Mouse (Mus musculus): Measurements from ENCODE around the gene Uba3. TPM values are rescaled to one million over a fixed set of nuclear protein-coding genes. Genes with fewer than 3 reads are reported as not detected.

Gene Uba3
- polyA plus RNA-seq, 1 experiment from 2014 or later: 53.1 TPM

DNA sequence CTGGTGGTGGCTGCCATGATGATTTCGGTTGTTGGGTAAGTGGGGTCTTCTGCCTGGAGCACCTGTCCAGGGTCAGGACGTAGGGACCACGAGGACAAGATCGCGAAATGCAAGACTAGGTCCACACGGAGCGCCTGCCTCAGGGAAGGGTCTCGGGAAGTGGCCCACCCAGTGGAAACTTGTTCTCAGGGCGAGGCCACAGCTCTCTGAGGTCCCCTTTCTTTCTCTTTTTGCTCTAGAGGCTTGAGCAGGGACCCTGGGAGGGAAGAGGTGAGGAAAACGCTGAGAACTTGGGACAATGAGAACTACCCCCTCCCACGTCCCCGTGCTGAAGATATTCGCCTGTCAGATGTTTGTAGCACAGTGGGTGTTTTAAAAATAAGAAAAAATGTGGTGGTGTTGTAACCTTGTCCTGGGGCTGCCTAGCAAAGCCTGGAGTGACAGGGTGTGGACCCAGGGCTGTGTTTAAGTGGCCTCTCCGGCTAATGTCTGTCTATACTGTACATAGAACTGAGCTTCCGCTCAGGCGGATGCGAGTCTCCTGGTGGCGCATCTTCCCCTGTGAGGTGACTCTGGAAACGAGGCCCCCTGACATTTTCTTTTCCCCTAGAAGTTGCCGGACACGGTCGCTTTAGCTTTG is 5.6 kb upstream of the Uba3 start:
- DNase-seq (ENCODE audit: low spot score): peak; percentile 66

DNA sequence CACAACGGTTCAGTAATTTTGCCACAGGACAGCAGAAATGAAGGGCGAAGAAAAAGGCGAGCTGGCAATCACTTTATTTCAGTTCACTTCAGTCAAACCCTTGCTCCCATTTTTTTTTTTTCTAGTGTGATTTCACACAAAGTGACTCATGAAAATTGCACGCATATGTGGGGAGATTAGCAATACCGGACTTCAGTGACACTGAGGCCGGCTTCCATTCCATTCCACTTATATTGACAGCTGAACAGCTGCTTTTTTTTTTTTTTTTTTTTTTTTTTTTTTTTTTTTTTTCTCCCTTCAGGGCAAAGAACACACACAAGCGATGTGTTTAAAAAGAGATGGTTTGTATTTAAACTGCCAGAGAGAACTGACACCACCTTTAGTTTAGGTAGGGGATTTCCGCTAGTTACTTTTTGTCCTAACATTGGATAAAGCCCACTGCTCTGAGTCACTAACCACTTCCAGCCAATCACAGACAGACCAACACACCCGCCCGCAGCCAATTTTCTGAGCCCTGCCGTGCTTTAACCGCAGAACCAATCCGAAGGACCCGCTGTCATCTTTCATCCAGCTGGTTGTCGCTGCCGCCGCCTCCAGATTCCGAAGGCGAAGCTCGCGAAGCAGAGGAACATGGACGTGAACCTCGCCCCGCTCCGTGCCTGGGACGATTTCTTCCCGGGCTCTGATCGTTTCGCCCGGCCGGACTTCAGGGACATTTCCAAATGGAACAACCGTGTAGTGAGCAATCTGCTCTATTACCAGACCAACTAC is 4.9 kb upstream of the Uba3 start, which contains the start of gene Arl6ip5:
Gene Arl6ip5, plus strand, starts transcription at position 499 of the 771 bp plus-strand sequence.
- DNase-seq (ENCODE audit: low spot score): peak; percentile 94

DNA sequence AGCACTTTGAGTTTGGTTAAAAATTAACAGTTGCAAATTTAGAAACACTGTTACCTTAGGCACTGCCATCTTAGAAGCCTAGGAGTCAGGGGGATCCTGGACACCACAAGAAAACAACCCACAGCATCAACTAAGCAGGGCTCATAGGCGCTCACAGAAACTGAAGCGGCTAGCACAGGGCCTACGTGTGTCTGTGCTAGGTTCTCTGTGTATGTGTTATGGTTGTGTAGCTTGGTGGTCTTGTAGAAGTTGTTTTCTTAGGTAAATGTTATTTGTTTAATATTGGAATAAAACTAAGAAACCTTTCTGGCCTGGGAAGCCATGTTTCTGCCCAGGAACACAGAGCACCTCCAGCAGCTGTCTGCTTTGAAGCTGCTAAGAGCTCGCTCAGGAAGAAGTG is 4.3 kb upstream of the Uba3 start:
- DNase-seq (ENCODE audit: low spot score): peak; percentile 18

DNA sequence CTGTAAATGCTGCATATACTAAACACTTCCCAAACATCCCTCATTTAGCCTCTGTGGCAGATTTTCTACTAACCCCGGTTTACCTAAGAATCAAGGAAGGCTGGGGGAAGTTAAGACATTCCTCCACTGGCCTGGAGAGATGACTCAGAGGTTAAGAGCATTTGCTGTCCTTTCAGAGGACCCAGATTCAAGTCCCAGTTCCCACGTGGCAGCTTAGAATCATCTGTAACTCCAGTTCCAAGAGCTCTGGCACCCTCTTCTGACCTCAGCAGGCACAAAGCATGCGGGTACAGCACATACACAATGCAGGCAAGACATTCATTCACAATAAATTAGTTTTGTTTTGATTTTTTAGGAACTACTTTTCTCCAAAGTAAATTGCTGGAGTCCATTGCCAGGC is 3.8 kb upstream of the Uba3 start:
- no peak for DNase-seq (ENCODE audit: low spot score)

DNA sequence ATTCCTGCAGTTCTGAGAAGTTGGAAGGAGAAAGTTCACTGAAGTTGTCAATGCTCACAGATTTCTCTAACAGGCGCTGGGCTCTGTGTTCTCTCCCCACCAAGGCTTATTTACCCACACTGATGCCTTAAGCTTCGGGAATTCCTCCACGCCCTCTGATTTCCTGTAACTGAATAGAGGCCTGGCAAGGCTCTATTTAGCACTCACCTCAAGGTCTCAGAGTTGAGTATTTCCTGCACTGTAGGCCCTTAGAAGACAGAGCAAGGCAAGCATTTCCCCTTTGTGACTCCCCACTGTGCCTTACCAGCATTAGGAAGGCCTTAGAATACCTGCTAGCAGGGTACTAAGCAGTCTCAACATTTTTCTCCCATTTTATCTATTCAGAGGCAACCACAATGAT is 3.0 kb upstream of the Uba3 start:
- DNase-seq (ENCODE audit: low spot score): peak; percentile 17

DNA sequence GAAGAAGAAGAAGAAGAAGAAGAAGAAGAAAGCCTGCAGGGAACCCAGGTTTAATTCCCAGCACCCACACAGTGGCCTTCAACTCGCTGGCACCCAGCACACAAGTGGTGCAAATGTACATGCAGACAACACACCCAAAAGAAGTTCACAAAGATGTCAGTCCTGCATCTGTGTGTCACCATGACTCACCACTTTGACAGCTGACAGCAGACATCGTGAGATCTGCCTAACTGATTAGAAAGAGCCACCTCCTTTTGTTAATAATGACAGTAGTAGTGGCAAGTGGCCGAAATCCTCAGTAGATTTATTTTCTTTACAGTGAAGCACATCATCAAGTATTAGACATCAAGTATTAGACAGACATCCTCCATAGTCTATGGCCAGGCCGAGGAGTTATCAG is 1.6 kb upstream of the Uba3 start:
- no peak for DNase-seq (ENCODE audit: low spot score)

DNA sequence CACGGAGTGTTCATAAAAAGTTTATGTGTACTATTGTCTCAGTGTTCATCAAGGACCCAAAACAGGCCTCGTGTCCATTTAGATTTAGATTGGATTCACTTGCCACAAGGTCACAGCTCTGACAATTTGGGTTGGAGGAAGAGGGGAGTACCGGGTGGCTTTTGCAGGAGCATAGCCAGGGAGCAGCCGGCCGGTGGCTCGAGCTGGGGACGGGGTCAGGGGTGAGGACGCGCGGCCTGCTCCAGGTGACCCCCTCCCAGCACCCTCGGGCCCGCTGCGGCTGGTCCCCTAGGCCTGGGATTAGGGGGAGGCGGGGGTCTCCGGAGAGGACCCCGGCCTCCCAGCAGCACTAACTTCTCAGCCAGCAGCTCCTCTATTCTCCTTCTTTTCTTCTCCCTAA is 495 bp downstream of the Uba3 start:
- DNase-seq (ENCODE audit: low spot score): no peak

DNA sequence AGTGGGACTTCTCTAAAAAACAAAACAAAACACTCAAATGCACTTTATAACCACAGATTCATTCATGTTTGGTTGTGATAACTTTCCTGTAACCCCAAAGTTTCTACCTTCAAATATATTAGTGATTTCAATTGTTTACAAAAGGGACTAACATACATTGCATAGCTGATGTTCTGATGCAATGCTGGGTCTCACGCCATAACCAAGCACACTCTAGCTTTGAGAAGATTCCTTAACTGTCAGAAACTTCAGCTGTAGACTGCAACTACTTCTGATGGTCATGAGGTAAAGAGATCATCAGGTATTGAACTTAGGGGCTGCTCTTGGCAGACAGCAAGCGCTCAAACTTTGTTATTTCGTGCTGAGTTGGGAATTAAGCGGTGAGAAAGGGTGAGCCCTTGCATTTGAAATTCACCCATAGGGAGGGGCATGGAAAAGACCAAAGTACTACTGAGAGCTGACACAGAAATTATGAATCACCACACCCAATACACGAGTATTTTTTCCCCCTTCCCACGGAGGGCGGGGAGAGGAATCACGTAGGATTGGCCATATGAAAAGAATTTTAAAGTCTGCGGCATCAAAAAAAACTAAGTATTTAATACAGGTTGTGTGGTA is 1.1 kb downstream of the Uba3 start:
- DNase-seq (ENCODE audit: low spot score): no peak

DNA sequence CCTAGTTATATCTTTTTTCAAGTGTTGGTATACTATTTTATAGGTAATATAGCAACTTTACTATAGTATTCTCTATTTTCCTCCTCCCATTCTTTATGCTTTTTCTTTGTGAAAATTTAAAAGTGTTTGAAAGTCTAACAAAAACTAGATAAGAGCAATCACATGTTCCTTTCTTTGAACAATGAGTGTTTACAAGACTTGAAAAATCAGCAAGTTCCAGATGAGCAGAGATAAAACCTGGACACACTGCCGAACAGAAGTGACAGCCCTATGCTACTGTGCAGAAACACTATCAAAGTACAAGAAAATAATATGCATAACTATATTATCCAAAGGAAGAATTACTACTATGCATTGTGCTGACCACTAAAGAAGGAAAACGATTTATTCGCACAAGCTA is 3.0 kb downstream of the Uba3 start:
- no peak for DNase-seq (ENCODE audit: low spot score)

DNA sequence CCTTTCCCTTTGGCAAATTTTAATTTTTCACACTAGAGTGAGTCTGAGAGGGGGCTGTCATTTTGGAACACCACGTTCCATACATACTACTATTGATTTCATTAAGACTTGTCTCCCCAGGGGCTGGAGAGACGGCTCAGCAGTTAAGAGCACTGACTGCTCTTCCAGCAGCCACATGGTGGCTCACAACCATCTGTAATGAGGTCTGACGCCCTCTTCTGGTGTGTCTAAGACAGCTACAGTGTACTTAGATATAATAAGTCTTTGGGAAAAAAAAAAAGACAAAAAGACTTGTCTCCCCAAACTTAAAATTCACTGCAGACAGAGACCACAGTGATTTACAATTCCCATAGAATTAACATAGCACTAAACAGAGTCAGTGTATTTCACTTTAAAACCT is 5.0 kb downstream of the Uba3 start:
- no peak for DNase-seq (ENCODE audit: low spot score)

DNA sequence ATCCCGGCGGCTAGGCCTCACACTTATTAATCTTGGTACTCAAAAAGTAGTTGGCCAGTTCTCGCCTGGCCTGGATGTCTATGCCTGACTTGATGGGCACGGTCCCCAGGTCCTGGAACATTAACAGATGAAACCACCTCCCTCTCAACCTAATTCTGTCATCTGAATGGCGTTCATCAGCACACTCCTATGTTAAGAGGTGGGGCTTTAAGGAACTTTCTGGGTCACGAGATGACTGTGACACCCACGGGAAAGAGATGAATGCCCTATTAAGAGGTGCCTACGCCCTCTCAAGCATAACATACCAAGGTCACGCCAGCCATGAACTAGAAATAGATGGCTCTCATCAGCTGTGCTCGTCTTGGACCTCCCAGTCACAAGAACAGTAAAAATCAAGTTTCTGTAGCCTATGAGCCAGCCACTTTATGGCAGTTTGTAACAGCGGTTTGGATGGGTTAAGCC is 26.0 kb downstream of the Uba3 start:
- no peak for DNase-seq (ENCODE audit: low spot score)

DNA sequence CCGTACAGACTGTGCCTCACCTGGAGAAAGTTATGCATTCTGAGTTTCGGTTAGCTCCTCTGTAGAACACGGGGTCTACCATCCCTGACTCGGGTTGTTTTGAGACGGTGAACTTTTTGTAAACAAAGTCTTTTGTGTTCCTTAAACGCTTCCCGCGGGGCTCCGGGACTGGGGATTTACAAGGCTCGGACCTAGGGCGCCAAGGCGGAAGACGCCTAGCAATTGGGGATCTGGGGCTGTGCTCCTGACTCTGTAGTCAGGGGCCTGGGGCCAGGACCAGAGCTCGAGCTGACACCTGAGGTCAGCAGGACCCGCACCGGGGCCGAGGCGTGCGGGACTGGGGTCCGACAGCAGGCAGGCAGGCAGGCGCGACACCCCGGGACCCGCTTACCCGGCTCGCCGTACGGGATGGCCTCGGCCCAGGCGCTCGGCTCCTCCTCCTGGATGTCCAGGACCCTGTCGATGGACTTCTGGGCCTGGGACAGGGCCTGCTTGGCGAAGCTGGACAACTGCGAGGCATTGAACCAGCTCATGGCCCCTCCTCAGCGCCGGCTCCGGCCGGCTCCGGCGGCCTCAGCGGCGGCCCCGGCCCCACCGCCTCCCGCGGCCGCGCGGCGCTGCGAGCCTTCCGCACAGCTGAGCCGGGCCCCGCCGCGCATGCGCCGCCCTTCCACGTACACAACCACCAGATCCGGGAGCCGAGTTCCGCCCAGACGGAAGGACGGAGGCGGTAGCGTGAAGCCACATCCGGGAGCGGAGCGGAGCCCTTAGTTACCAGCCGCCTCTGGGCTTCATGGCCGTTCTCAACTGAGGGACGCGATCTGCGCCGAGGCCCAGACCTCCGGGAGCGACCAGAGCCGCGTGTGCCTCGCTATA is 26.7 kb downstream of the Uba3 start, which contains the start of gene Tmf1:
Gene Tmf1, minus strand, starts transcription at position 632 of the 876 bp plus-strand sequence.
- peak; percentile 96 for DNase-seq (ENCODE audit: low spot score)

DNA sequence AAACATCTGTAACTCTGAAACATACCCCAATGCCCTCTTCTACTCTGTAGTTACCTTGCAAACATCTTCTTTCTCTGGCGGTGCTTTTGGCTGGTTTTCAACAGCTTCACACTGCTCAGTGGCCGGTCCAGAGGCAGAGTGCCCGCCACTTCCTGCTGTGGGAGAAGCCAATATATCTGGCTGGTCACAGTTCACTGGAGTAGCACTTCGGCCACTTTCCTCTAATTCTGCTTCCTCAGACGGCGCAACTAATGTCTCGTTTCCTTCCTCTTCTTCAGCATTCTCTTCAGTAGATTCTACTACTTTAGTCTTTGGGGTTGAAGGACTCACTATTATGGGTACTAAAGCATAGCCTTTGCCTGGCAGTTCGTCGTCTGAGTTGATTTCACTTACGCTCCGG is 29.7 kb downstream of the Uba3 start:
- no peak for DNase-seq (ENCODE audit: low spot score)

DNA sequence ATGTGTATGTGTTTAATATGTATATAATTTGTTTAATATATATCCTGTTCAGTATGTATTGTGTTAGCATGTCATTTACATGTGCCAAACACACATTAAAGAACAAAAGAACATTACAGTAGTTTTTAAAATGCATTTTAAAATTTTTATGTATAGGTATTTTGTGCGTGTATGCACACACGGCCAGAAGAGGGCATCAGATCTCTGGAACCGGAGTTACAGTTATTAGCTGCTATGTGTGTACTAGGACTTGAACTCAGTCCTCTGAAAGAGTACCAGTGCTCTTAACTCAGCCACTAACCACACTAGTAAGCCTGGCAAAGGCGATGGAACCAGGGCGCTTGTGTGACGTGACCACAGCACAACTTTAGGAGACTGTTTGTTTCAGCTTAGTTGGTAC is 55.3 kb downstream of the Uba3 start:
- DNase-seq (ENCODE audit: low spot score): peak; percentile 11

DNA sequence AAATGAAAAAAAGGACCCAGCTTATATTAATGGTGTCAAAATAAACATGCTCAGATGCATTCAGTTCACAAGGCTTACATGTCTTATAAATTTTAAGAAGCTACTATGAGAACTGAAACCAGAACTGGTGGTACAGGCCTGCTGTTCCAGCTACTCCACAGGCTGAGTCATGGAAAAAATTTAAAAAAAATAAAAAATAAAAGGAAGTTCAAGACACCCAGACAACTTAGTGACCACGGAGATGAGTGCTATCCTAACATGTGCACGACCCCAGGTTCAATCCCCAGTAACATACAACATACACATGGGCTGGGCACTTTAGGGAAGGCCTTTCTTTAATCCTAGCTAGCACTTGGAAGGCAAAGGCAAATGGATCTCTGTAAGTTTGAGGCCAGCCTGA is 55.7 kb downstream of the Uba3 start:
- DNase-seq (ENCODE audit: low spot score): no peak

DNA sequence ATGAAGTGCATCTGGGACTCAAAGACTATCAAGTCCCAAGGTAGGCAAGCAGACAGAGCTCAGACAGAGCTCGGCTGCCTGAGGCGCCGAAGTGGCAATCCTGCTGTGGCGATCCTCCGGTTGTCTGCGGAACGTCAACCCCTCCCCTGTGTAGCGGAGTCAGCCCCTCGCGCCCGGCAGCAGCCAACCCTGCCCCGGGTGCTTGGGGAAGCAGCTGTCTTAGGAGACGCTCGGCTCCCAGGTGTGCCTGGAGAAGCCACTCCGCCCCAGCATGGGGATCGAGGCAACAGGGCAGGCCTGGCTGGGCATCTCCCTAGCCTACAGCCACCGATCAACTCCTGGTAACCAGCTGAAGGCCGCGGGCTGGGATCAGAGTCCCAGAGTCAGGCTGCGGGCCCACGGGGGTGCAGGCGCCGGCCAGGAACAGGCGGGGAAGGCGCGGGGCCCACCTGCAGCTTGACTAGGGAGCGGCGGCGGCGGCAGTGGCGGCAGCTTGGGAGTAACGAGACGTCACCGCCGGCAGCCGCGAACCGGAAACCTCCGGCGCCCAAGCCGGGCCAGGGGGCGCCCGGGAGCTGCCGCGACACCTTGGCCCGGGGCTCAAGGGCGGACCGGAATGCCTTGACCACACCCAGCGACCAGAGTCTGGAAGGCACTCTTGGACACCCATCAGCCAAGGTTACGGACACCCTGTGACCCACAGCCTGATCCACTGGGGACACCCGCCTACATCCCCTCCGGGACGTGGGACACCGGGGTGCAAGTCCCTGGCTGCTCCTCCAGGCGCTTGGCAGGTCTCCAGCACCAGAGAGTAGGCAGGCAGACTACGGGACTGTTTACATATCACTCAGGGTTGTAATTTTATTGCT is 56.8 kb downstream of the Uba3 start, which contains the start of gene Eogt:
Gene Eogt, minus strand, starts transcription at position 800 of the 869 bp plus-strand sequence.
- DNase-seq (ENCODE audit: low spot score): peak; percentile 80

DNA sequence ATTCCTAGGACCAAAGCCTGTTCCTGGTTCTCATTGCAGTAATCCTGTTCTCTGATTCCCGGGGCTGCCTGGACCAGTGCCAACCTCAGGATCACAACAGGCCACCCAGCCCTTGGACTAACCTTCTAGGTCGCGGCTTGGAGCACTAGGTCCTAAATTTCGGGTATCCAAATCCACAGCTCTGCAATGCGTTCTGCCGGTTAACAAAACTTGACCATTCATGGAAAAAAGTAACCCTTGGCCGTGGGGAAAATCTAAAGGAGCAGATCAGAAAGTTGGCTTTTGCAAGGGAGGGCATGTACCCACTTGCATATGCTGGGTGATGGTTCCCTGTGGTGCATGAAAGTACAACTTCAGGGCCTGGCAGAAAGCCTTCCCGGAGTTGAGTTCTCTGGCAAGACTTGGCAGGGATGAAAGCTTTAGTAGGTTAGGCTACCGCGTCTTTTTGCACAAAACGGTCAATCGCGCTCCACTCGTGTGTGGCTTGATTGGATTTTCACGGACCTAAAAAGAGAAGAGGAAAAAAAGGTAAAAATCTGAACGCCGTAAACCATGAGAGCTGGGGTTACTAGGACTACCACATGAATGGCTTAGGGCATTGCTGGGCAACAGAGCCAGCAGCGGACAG is 57.6 kb downstream of the Uba3 start:
- peak; percentile 2 for DNase-seq (ENCODE audit: low spot score)

DNA sequence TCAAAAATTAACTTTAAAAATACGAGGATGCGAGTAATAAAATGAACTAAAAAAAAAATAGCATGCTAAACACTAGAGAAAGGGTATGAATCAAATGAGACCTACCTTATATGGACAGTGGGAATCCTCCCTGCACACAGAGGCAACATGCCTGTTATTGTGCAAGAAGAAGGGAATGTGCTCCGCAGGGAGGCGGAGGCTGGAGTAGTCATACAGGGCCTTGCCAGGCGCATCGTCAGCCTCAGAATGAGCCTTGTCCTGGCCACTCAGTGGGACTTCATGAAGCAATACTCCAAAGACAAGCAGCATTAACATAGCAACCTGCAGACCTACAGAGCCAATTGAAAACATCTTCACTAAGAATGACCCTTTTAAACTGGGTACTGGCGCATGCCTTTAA is 60.3 kb downstream of the Uba3 start:
- no peak for DNase-seq (ENCODE audit: low spot score)

DNA sequence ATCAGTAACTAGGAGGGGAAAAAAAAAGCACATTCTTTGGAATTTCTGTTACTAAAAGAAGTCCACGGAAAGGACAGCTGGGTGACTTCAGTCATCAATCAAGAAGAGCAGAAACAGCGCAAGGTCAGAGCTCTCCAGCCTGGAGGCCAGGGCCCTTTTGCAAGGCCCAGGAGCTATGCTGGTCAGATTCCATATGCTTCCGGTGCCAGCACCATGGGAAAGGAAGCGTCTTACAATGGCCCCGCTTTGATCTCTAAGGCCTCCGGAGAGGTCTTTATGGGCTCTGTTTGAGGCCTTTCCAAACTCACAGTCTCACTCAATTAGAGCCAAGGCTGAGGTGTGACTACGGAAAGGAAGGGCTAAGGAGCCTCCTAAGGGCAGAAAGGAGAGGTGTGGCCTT is 61.1 kb downstream of the Uba3 start:
- no peak for DNase-seq (ENCODE audit: low spot score)

DNA sequence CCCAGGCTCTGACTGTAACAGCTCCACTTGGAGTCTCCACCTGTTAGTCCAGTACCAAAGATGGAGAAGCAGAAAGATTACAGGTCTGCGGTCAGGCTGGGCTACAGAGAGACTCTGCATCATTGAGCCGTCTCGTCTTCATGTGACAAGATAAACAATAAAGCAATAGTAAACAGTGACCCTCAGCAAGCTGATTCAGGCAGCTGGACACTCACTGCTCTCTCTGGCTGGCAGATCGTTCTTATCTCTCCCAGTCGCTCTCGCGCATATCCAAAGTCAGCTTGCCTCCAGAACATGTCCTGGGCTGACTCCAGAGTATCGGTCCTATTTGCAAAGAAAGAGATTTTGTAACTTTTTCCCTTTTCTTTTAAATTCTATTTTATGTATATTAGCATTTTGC is 62.8 kb downstream of the Uba3 start:
- no peak for DNase-seq (ENCODE audit: low spot score)

All from thymus, postnatal 0 days (tissue).